Mouse (Mus musculus) adrenal gland, postnatal 14 days (tissue): ENCODE results near the gene Cpt1c. TPM values are rescaled to one million over a fixed set of nuclear protein-coding genes. Genes with fewer than 3 reads are reported as not detected.
A peak's percentile ranks its signal among the peaks of the same experiment; 100 is the strongest.

Source experiments
- DNase-seq: peaks from one replicate; pipeline ENCODE4 v3.0.0; 2021; ENCODE audit warnings: mixed read lengths
- microRNA-seq, 2 experiments: library from miRNA; unstranded; fragments of <30 nt; microRNA quantifications; one replicate each; pipeline ENCODE4 v1.2.0; 2021
- total RNA-seq: library from RNA; stranded (reverse); gene quantifications from 2 replicates; pipeline ENCODE4 v1.2.3, GENCODE M21; 2021

The Cpt1c gene
- total RNA-seq, 1 experiment from 2014 or later, result 9.6 TPM

GRCm38 (mm10) chr7:44916191-44916590 lies 58.5 kb downstream of the Cpt1c start:
- DNase-seq, result peak; percentile 58

GRCm38 (mm10) chr7:44915314-44915713 lies 59.3 kb downstream of the Cpt1c start:
- no peak for DNase-seq

- DNase-seq, result no peak
Observed at GRCm38 (mm10) chr7:44914396-44914795, 60.3 kb downstream of the Cpt1c start.

Small RNA genes within 50 kb of the gene (microRNA-seq; reads per million reads assigned to microRNA genes)
- 0.85 to 2.3 reads per million in 2 experiments for gene Mir7054

Other genes with a start within 250 kb of the Cpt1c start
- 34.3 and 52.4 TPM in 2 replicates for gene Vrk3, start 226.4 kb downstream of the Cpt1c start, total RNA-seq
- 0.79 and 1.3 TPM in 2 replicates for gene Zfp473, start 223.8 kb downstream of the Cpt1c start, total RNA-seq
- gene Nup62, start 158.8 kb downstream of the Cpt1c start, total RNA-seq, result 45.7 and 59.1 TPM in 2 replicates
- 2.0 and 13.8 TPM in 2 replicates for gene Il4i1, start 158.5 kb downstream of the Cpt1c start, total RNA-seq
- gene Atf5, start 158.2 kb downstream of the Cpt1c start, total RNA-seq, result 147 and 165 TPM in 2 replicates
- gene Akt1s1, start 125.9 kb downstream of the Cpt1c start, total RNA-seq, result 90.6 and 104 TPM in 2 replicates
- 58.8 and 66.1 TPM in 2 replicates for gene Tbc1d17, start 125.8 kb downstream of the Cpt1c start, total RNA-seq
- 35.2 and 45.1 TPM in 2 replicates for gene Pnkp, start 117.7 kb downstream of the Cpt1c start, total RNA-seq
- 239 and 241 TPM in 2 replicates for gene Ptov1, start 105.1 kb downstream of the Cpt1c start, total RNA-seq
- gene Med25, start 82.1 kb downstream of the Cpt1c start, total RNA-seq, result 75.3 and 87.2 TPM in 2 replicates
- gene Fuz, start 78.8 kb downstream of the Cpt1c start, total RNA-seq, result 23.5 and 24.8 TPM in 2 replicates
- gene Ap2a1, start 45.4 kb downstream of the Cpt1c start, total RNA-seq, result 81.2 and 83.2 TPM in 2 replicates
- gene Tsks, start 31.6 kb downstream of the Cpt1c start, total RNA-seq, result not detected in 2 replicates
- gene Prmt1, start 11.7 kb upstream of the Cpt1c start, total RNA-seq, result 224 and 250 TPM in 2 replicates
- 95.1 and 108 TPM in 2 replicates for gene Irf3, start 22.8 kb upstream of the Cpt1c start, total RNA-seq
- gene Bcl2l12, start 23.9 kb upstream of the Cpt1c start, total RNA-seq, result 16.1 and 16.6 TPM in 2 replicates
- 76.3 and 77.2 TPM in 2 replicates for gene Scaf1, start 41.5 kb upstream of the Cpt1c start, total RNA-seq
- gene Rras, start 43.1 kb upstream of the Cpt1c start, total RNA-seq, result 60.3 and 63.4 TPM in 2 replicates
- gene Prr12, start 78.0 kb upstream of the Cpt1c start, total RNA-seq, result 42.6 and 44.6 TPM in 2 replicates
- gene Nosip, start 87.6 kb upstream of the Cpt1c start, total RNA-seq, result 41.6 and 47.5 TPM in 2 replicates
- 16.0 and 16.3 TPM in 2 replicates for gene Prrg2, start 87.8 kb upstream of the Cpt1c start, total RNA-seq
- gene Rcn3, start 117.4 kb upstream of the Cpt1c start, total RNA-seq, result 38.2 and 39.1 TPM in 2 replicates
- gene Fcgrt, start 129.0 kb upstream of the Cpt1c start, total RNA-seq, result 138 and 152 TPM in 2 replicates
- gene Rps11, start 149.6 kb upstream of the Cpt1c start, total RNA-seq, result 1,189 and 1,386 TPM in 2 replicates
- gene Rpl13a, start 153.9 kb upstream of the Cpt1c start, total RNA-seq, result 1,693 and 2,079 TPM in 2 replicates
- gene Gm45713, start 161.4 kb upstream of the Cpt1c start, total RNA-seq, result not detected in 2 replicates
- gene Flt3l, start 161.6 kb upstream of the Cpt1c start, total RNA-seq, result 13.3 and 25.0 TPM in 2 replicates
- gene Pih1d1, start 179.5 kb upstream of the Cpt1c start, total RNA-seq, result 55.6 and 58.5 TPM in 2 replicates
- gene Aldh16a1, start 179.7 kb upstream of the Cpt1c start, total RNA-seq, result 59.8 and 59.9 TPM in 2 replicates
- gene Slc17a7, start 189.1 kb upstream of the Cpt1c start, total RNA-seq, result 0.22 and 0.79 TPM in 2 replicates
- not detected in 2 replicates for gene Gfy, start 204.7 kb upstream of the Cpt1c start, total RNA-seq
- not detected in 2 replicates for gene Pth2, start 206.1 kb upstream of the Cpt1c start, total RNA-seq
- 0.22 and 0.23 TPM in 2 replicates for gene Ccdc155, start 230.0 kb upstream of the Cpt1c start, total RNA-seq
- gene Dkkl1, start 237.3 kb upstream of the Cpt1c start, total RNA-seq, result 0.98 TPM in 1 of 2 replicates, not detected in the other
- 17.8 and 19.2 TPM in 2 replicates for gene Tead2, start 240.9 kb upstream of the Cpt1c start, total RNA-seq